Mouse (Mus musculus): ENCODE measurements around the gene Mettl9.

GRCm38 (mm10) chr7:121090748-121091147, 56.5 kb downstream of the Mettl9 start:
- TF ChIP-seq ZC3H11A (IDR thresholded peaks at IDR 0.05; ENCODE audit: borderline replicate concordance, low read depth, low read length) (no peak), HCFC1 (IDR thresholded peaks at IDR 0.05; ENCODE audit: borderline replicate concordance, insufficient read depth, low read length) (no peak)

Data from ES-E14 (cell line).